Mouse (Mus musculus): ENCODE data around the gene 1700123K08Rik. TPM values are rescaled to one million over a fixed set of nuclear protein-coding genes. Genes with fewer than 3 reads are reported as not detected.
"Not testable (repeated sequence)": the region's sequence is repeated elsewhere in the genome, so short reads cannot be mapped to it uniquely, and the experiment has no call there.

Gene 1700123K08Rik
- not detected in 2 replicates for polyA plus RNA-seq (2012; rRNA removed)

- DNase-seq (ENCODE audit: low read depth), result not testable (repeated sequence)
Observed at GRCm38 (mm10) chr5:138564612-138565011, at the start of gene 1700123K08Rik. TSS of gene 1700123K08Rik (minus strand) at chr5:138564712.

- no peak for DNase-seq (ENCODE audit: low read depth)
- TF ChIP-seq POLR2A (IDR thresholded peaks at IDR 0.05; ENCODE audit: borderline replicate concordance, extremely low read depth, insufficient read depth, insufficient read length, poor library complexity, severe bottlenecking), result no peak
- no peak for TF ChIP-seq CTCF (IDR thresholded peaks at IDR 0.05; ENCODE audit: borderline replicate concordance, extremely low read depth, insufficient read depth, insufficient read length)
Observed at GRCm38 (mm10) chr5:138587396-138587795, 22.9 kb upstream of the 1700123K08Rik start.

GRCm38 (mm10) chr5:138571623-138572022, 7.1 kb upstream of the 1700123K08Rik start:
- peak; percentile 37 for DNase-seq (ENCODE audit: low read depth)
- peak; percentile 47; the same call in 1 of the 2 replicates for TF ChIP-seq CTCF (IDR thresholded peaks at IDR 0.05; ENCODE audit: borderline replicate concordance, extremely low read depth, insufficient read depth, insufficient read length)
- no peak for TF ChIP-seq POLR2A (IDR thresholded peaks at IDR 0.05; ENCODE audit: borderline replicate concordance, extremely low read depth, insufficient read depth, insufficient read length, poor library complexity, severe bottlenecking)

- TF ChIP-seq CTCF (IDR thresholded peaks at IDR 0.05; ENCODE audit: borderline replicate concordance, extremely low read depth, insufficient read depth, insufficient read length) (peak; percentile 36; the same call in 1 of the 2 replicates), POLR2A (IDR thresholded peaks at IDR 0.05; ENCODE audit: borderline replicate concordance, extremely low read depth, insufficient read depth, insufficient read length, poor library complexity, severe bottlenecking) (no peak)
- peak; percentile 16 for DNase-seq (ENCODE audit: low read depth)
Observed at GRCm38 (mm10) chr5:138552718-138553117, 11.8 kb downstream of the 1700123K08Rik start.

GRCm38 (mm10) chr5:138532491-138532890, 32.0 kb downstream of the 1700123K08Rik start:
- DNase-seq (ENCODE audit: low read depth), result no peak

More at GRCm38 (mm10) chr5:138532491-138532890, 32.0 kb downstream of the 1700123K08Rik start:
- no peak for TF ChIP-seq POLR2A (IDR thresholded peaks at IDR 0.05; ENCODE audit: borderline replicate concordance, extremely low read depth, insufficient read depth, insufficient read length, poor library complexity, severe bottlenecking)
- TF ChIP-seq CTCF (IDR thresholded peaks at IDR 0.05; ENCODE audit: borderline replicate concordance, extremely low read depth, insufficient read depth, insufficient read length), result no peak

Other genes with a start within 250 kb of the 1700123K08Rik start
- gene Pvrig, start 222.8 kb downstream of the 1700123K08Rik start, polyA plus RNA-seq (2012; rRNA removed), result 0.06 and 0.25 TPM in 2 replicates
- gene Zfp157, start 123.2 kb downstream of the 1700123K08Rik start, polyA plus RNA-seq (2012; rRNA removed), result 32.1 and 39.5 TPM in 2 replicates
- gene Zfp68, start 55.0 kb upstream of the 1700123K08Rik start, polyA plus RNA-seq (2012; rRNA removed), result 38.6 and 42.9 TPM in 2 replicates
- gene A430033K04Rik, start 58.1 kb upstream of the 1700123K08Rik start, polyA plus RNA-seq (2012; rRNA removed), result 13.2 and 16.7 TPM in 2 replicates
- 62.6 and 81.2 TPM in 2 replicates for gene Fam20c, start 189.8 kb upstream of the 1700123K08Rik start, polyA plus RNA-seq (2012; rRNA removed)